Mouse (Mus musculus) adrenal gland (tissue): ENCODE data around the gene Abr.

Experiments used
- intact Hi-C: fragments of 180-260 bp; cut with DNase I; formaldehyde crosslinking; loops from one replicate; pipeline ENCODE4 v1.15.1; 2025

Gene Abr

DNA sequence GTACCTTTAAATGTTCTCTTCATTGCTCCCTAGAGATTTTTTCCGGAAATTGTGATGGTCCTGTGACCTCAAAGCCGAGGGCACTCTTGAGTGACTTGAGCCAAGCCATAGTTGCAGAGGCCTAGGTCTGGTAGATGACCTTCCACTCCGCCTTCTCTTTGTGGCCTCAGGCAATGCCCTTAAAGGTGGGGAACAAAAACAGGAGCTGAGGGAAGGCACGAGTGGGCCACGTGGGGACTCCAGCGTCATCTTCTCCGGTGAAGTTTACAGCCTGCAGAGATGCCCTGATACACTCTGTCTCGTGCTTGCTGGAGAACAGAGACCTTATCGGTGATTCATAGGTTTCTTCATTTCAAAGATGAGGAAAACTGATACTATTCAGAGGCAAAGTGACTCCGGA is 2.0 kb upstream of the Abr start:
- intact Hi-C loops, result no loop called here

GRCm38 (mm10) chr11:76623206-76623961 is 1.3 kb upstream of the Abr start:
- intact Hi-C loops, result no loop called here

DNA sequence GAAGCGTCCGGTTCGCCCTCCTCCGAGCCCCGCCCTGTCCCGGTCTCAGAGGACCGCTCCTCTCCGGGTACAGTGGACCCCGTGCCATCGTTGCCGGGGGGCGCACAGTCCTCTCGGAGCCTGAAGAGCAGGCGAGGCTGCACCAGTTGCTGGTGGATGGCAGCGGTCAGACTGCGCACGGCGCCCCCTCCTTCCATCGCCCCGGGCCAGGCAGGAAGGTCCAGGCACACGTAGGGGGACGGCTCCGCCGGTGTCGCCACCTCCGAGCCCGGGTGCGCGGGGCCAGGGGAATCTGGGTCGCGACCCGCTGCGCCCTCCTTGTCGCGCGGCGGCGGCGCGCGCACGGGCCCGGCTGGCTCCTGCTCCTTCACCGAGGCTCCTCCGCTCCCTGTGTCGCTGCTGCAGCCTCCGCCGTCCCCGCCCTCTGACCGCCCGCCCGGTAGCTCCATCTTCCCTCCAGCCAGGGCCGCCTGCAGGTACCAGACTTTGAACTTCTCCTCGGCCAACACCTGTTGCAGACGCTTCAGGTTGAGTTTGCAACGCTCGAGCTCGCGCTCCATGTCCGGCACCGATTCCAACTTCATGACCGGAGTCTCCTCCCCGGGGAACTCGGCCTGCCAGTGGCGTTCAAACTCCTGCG is 572 bp upstream of the Abr start:
- intact Hi-C loops, result no loop called here

DNA sequence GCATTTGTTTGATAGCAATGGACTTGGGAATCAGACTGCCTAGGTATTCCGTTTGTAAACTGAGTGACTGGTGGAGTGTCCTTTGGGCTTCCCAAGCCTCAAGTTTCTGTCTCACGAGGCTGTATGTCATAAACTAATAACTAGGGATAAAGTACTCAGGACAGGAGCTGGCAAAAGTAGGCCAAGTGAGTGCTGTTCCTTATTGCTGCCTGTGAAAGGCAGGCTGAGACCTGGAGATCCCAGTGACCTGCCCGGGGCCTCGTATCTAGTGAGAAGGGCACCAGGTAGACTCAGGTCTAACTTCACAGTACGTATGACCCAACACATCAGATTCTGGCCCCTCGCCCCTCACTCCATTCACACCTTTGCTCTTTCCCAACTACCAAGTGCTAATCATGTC is 4.0 kb downstream of the Abr start:
- intact Hi-C loops, result no loop called here

GRCm38 (mm10) chr11:76614246-76614645 is 7.9 kb downstream of the Abr start:
- intact Hi-C loops, result no loop called here

DNA sequence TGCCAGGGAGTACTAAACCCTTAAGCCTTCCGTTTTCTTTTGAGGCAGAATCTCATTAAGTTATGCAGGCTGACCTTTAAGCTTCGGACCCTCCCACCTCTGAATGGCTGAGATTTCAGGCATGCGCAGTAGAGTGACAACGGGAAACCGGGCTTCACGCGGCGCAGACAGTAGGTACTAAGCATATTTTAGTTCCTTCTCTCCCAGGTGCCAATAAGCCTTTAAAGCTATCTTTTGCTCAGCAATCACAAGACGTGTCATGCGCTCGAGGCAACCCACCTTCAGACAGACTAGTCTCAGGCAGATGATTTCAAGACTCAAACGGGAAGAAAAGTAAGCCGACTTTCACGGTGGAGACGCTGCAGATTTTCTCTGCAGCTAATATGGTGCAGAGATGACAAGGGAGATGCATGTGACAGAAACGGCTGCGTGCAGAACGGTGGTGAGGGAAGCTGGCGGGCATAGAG is 9.4 kb downstream of the Abr start:
- intact Hi-C loops, result no loop called here

DNA sequence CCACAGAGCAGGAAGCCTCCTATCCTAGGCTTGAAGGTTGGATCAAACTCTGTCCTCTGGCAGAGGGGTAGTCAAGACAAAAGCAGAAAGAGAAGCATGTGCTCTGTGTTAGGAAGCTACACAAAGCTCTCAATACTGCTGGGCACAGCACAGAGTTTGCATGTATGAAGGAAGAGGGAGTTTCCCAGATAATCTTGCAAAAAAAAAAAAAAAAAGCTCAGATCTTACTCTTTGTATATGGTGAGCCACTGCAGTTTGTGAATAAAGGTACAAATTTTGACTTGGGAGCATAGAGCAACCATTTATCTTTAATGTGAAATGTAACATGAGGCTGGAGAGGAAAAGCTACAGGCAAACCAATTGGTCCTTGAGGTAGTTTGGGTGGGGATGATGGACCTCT is 11.2 kb downstream of the Abr start:
- intact Hi-C loops, result no loop called here

- intact Hi-C loops, result no loop called here
Observed at GRCm38 (mm10) chr11:76606521-76606920, 15.6 kb downstream of the Abr start.

DNA sequence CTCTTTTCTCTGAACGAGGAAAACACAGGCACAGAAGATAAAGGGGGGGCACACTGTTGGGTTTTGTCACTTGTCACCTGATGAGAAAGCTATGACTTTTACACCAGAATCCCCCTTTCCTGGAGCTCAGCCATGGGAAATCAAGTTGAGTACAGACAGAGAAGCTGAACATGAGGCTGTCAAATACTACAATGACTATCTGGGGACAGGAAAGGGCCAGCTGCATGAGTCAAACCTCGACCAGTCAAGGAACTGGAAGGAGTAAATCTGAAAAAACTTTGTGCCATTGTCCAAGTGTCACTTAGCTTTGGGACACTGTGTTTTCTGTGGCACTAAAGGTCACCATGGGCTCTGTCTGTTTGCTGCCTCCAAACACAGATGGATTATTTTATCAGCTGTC is 22.9 kb downstream of the Abr start:
- intact Hi-C loops, result no loop called here

- intact Hi-C loops, result no loop called here
Observed at GRCm38 (mm10) chr11:76598757-76599156, 23.4 kb downstream of the Abr start.

GRCm38 (mm10) chr11:76593620-76594326 is 28.3 kb downstream of the Abr start:
- intact Hi-C loops, result no loop called here

- intact Hi-C loops, result loop anchor here (10.0 kb wide), 1 partner anchor 135 kb away; no protein-coding TSS in a partner anchor
Observed at GRCm38 (mm10) chr11:76589746-76590145, 32.4 kb downstream of the Abr start.

DNA sequence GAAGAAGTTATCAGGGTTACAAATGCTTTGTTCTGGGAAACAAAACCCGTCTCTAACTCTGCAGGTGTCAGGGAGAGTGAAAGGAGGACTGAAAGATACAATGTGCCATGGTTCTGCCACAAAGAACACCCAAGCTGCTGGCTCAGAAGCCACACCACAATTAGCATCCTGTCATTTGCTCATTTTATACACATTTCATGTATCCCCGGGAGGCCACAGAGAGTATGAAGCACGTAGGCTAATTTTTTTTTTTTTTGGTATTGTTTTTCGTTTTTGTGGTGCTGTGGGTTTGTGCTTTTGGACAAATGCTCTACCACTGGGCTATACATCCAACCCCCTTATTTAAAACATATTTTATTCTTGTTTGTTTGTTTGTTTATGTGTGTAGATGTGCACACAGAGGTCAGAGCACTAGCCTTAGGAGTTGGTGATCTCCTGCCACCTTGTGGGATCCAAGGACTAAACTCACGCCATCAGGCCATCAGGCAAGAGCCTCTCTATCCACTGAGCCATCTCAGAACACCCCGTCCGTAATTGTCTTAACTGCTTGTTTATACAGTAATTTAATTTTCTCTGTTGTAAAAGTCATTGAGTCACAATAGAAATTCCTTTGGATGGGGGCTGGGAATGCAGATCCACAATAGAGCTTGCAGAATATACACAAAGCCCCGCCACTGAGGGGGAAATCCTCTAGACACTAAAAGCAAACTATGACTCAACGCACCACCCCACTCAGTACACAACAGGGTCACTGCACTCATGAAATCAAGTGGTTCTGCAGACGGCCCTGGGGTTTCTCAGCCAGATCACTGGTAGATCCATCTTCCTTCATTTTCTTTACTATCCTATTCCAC is 33.3 kb downstream of the Abr start:
- intact Hi-C loops, result loop anchor here (10.0 kb wide), 1 partner anchor 134 kb away; no protein-coding TSS in a partner anchor

GRCm38 (mm10) chr11:76588032-76588431 is 34.1 kb downstream of the Abr start:
- intact Hi-C loops, result loop anchor here (10.0 kb wide), 1 partner anchor 133 kb away; no protein-coding TSS in a partner anchor

GRCm38 (mm10) chr11:76587333-76587732 is 34.8 kb downstream of the Abr start:
- intact Hi-C loops, result loop anchor here (10.0 kb wide), 1 partner anchor 133 kb away; no protein-coding TSS in a partner anchor

GRCm38 (mm10) chr11:76586119-76586518 is 36.0 kb downstream of the Abr start:
- intact Hi-C loops, result loop anchor here (10.0 kb wide), 1 partner anchor 131 kb away; no protein-coding TSS in a partner anchor

- intact Hi-C loops, result loop anchor here (1.0 to 10.0 kb wide), 2 partner anchors 37 to 53 kb away; no protein-coding TSS in a partner anchor
Observed at GRCm38 (mm10) chr11:76577588-76578257, 44.4 kb downstream of the Abr start.

DNA sequence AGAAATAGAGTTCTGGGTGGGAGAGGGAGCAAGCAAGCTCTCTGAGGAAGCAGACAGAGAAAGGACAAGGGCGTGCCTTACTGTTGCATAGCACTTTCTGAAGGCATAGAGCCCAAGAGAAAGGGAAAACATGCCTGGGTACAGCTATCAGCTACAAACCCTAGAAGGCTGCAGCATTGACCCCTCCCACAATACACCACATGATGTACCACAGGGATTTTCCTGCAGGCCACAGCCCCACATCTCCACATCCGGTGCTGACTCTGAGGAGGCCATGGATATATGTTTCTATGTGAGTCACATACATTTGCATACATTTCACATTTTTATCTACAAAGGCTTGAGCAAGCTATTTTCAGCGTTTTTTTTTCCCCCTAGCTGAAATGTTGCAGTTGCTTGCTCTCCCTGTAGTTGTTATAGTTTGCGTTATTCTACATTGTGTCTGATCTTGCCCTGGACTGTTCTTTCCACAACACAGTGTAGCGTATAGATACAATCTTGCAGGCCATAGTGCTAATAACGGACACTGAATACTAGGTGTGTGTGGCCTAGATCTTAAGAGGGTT is 49.2 kb downstream of the Abr start:
- intact Hi-C loops, result loop anchor here (10.0 kb wide), 1 partner anchor 48 kb away; no protein-coding TSS in a partner anchor

DNA sequence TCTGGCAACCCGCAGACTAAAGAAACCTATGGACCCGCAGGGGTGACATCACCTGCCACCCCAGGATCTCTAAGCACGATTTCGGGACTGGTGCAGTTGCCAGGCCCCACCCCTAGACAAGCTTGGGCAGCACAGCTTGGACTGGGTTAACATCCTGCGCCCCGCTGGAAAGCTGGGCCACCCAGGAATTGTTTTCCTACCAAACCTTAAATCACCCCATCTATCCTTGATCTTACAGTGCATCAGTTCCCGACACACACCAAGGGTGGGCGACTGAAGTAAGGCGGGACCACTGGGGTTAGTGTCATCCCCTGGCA is 50.5 kb downstream of the Abr start:
- intact Hi-C loops, result loop anchor here (10.0 kb wide), 1 partner anchor 47 kb away; no protein-coding TSS in a partner anchor
